Mouse (Mus musculus): ENCODE measurements around the gene Frem2. TPM values are rescaled to one million over a fixed set of nuclear protein-coding genes. Genes with fewer than 3 reads are reported as not detected.
A peak's percentile ranks its signal among the peaks of the same experiment; 100 is the strongest.

The Frem2 gene
- total RNA-seq, 2 experiments from 2014 or later = 24.6 to 28.5 TPM

DNA sequence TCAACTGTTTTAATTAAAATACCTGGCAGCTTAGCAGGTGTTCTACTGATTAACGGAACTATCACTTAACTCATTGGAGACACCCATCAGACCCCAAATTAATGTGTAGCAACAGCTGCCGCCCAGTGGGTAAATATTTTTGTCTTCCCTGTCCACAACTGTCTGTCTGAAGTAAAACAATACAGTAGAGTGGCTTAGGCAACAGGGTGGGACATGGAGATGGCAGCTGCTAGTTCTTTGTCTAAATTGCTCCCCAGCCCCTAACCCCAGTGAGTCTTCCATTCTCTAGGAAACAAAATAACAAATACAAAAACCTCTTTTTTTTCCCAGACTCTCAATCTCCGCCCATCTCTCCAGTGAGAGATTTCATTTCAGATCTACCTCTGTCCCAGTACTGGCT lies 36.2 kb downstream of the Frem2 start:
- no peak for DNase-seq (ENCODE audit: low spot score in 2 of 2)

DNA sequence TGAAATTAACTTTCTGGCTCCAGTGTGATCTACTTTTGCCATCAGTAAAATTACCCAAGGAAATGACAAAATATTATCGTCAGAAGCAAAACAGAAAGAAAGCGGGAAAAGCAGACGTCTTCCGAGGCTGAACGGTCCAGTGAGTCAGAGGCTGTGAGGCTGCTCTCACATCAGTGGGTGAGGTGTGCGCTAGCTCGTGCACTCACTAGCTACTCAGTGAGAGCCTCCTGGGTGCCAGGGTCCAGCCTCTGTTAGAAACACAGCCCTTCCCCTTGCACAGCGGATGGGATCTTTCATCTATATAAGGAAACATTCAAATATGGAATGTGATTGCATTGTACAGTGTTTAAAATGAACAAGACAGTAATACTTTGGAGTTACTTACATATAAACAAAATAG lies 36.8 kb downstream of the Frem2 start:
- no peak for DNase-seq (ENCODE audit: low spot score in 2 of 2)

DNA sequence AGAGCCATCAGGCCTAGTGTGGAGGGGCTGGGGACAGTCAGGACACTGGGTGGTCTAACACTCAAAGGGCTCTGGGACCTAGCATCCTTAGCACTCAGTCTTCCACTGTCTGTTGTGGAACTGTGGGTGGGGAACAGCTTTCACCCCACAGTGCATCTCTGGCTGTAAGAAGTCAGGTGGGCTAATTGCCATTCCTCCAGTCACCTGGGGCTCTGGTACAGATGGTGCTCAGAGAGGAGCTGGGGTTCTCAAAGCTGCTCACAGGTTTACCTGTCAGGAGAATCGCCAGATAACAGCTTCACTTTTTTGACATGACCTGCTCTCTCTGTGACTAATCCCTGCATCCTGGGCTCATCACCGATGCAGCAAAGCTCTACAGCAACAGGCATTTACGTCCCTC lies 46.0 kb downstream of the Frem2 start:
- no peak for DNase-seq (ENCODE audit: low spot score in 2 of 2)

DNA sequence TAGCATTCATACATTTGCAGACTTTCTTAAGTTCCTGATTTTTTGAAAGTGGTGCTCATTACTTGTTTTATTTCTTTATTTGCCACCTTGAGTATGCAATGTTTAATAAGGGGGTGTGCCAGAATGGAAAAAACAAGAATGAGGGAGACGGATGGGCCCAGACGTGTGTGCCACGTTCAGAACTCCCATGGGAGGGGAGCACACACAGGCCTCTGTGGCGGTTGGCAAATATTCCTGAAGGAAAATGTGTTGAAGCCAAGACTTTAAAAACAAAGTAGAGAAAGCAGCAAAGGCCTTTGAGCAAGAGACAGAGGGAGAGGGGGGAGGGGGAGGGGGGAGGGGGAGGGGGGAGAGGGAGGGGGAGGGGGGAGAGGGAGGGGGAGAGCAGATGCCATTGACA lies 47.3 kb downstream of the Frem2 start:
- no peak for DNase-seq (ENCODE audit: low spot score in 2 of 2)

DNA sequence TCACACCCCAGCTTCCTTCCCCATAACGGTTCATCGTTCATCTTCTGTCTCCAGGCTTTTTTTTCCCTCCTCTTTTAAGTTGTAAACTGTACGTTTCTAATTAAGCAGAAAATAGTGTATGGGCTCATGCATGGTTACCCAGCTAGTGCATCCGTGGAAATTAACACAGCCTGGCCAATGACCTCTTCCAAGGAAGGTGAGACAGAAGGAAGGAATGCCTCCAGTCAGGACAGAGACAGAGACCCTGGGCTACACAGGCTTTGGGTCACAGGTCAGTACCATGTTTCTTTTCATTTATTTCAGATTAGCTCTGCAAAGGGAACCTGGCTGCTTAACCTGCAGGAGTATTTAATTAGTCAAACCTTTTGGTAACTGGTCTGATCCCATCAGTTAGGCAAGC lies 57.0 kb downstream of the Frem2 start:
- no peak for DNase-seq (ENCODE audit: low spot score in 2 of 2)

DNA sequence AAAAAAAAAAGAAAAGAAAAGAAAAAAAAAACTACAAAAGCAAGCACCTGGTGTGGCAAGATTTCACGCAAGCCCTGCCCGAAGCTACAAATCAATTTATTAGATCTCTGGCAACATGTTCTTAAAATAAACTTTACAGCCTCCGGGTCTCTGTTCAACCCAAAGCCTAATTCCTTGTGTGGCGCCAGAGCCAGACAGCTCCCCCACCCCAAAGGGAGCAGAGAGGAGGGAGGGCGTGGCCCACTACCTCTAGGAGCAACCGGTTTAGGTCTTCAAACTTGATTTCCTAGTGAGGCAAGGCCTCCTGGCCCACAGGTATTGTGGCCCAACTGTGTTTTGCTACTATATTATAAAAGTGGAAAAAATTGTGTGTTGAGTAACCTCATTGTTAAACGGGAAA lies 57.8 kb downstream of the Frem2 start:
- DNase-seq (ENCODE audit: low spot score in 2 of 2) = no peak

DNA sequence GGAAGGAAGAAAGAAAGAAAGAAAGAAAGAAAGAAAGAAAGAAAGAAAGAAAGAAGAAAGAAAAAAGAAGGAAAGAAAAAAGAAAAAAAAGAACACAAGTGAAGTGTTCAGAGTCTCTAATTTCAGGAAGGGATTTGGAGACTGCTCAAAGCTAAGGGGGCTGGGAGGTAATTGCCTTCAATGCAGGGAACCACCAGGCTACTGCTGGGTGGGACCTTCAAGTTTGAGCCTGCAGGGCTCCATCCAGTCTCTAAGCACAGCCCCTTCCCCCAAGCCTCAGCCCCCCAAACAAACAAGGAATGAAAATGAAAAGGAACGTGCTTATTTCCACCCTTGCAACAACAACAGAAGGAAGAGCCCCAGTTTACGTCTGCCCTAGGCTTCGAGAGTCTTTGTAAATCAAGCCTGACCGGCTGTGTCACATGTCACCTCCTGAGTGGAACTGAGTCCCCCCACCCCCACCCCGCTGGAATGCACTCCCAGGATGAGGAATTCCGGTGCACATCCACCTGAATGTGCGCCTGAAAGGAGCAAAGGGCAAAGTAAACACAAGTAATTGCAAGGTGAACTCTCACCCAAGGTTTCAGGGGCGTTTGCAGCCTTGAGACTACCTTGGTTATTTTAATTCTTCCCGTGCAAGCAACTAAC lies 58.9 kb downstream of the Frem2 start:
- no peak for DNase-seq (ENCODE audit: low spot score in 2 of 2)

DNA sequence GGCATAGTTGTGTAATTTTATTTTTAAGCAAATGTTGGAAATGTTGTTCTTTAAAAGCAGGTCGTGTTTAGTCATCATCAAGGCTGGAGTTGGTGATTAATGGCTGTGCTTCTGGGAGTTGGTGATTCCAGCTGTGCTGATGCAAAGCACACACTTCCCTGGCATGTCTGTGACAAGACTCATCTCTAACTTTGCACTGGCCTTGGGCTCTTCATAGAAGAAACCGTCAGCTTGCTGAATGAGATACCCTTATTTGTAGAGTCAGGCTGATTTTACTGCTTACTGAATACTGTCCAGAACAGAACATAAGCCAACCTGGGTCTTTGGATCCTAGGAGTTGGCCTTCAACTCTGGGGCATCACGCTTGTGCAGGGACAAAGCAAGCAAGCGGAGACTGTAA lies 62.7 kb downstream of the Frem2 start:
- DNase-seq (ENCODE audit: low spot score in 2 of 2) = no peak

DNA sequence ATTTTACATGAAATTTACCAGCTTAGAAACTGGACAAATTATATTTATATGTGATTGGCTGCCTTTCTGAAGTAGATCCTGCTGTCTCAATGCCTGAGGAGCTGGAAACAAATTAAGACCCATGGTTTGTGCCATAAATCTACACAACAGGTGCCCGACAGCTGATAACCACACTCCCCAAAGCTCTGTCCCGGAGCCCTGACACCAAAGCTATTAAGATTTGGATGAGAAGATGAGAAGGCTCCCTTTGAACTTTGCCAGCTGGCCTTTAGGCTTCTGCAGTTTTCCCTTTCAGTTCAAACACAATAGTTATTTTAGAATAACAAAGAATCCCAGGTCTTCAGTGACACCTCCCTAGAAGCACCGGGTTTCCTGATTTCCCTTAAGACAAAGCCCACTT lies 63.4 kb downstream of the Frem2 start:
- no peak for DNase-seq (ENCODE audit: low spot score in 2 of 2)

DNA sequence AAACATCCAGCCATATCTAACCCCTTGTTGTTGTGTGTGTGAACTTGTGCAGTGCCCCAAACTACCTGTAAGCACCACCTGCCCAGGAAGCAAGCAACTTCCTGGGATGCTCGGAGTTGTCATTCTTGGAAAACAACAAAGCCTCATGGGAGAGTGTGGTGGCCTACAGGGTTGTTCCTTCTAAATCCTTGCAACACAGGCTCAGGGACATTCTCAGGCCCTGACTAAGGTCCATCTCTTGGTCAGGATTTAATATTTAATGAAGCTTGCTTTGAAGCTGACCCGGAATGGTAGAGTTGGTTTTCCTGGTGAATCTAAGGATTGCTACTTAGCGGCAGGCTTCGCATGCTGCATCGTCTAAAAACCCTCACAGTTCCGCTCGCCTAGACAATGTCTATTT lies 65.1 kb downstream of the Frem2 start:
- DNase-seq (ENCODE audit: low spot score in 2 of 2) = no peak

DNA sequence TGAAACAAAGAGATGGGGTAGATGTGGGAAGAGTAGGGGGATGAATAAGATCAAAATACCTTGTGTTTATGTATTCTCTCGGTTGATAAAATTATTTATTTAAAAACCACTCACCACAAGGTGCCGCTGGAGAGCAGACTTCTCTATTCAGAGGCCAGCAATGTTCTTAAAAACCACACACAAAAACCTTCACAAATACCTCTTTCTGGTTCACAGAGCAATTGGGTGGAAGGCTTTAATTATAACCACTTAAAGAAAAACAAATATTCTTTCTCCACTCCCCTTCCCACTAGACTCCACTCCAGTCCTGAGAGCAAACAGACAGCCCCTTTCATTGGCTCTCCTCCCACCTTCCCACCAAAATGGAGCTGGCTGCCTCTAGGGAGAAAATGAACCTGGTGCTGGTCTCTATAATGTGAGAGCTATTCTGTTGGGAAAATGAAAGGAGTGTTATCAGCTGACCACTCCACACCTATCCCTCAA lies 67.0 kb downstream of the Frem2 start:
- DNase-seq (ENCODE audit: low spot score in 2 of 2) = peak in 1 of 2 experiments; percentile 56

DNA sequence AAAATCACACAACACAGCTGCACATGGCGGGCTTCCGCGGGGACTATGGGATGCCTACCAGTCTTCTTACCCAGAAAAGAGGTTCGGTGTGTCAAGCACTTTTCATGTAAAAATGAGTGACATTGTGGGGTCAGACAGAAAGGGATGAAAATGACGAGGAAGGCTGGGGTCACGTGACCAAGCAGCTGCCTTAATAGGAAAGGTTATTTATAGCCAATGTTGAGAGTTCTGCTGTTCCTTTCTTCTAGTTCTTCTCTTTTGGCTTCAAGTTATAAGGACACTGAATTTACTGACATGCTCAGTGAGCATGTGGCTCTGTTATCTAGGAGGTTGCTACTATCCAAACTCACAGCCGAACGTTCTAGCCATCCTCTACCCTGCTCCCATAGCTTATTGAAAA lies 73.9 kb downstream of the Frem2 start:
- DNase-seq (ENCODE audit: low spot score in 2 of 2) = no peak

DNA sequence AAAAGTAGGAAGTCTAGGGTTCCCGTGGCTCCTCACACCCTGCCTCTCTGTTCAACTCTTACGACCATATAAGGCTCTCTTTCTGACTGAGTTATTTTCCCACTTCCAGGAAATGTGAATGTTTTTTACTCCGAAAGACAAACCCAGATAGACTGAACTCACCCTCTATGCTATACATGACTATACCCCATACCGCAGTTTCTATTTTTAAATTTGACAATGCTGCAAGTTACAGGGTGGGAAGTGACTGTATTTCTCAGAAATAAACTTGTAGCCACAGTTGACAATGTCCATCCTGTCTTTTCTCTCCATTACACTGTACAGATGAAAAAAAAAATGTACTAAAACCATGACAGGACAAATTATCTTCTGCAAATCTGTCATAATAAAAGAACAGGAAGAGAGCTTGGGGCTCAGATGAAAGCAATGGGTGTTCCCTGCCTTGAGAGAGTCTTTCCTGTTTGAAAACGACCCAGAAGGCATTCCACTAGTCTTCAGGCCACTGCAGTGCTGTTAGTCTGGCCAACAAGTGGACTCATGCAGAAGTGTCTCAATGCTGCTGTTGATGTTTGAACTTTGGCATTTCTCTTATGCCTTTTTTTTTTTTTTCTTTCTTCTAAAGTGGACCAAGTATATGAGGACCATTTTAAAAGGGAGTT lies 76.4 kb downstream of the Frem2 start:
- no peak for DNase-seq (ENCODE audit: low spot score in 2 of 2)

DNA sequence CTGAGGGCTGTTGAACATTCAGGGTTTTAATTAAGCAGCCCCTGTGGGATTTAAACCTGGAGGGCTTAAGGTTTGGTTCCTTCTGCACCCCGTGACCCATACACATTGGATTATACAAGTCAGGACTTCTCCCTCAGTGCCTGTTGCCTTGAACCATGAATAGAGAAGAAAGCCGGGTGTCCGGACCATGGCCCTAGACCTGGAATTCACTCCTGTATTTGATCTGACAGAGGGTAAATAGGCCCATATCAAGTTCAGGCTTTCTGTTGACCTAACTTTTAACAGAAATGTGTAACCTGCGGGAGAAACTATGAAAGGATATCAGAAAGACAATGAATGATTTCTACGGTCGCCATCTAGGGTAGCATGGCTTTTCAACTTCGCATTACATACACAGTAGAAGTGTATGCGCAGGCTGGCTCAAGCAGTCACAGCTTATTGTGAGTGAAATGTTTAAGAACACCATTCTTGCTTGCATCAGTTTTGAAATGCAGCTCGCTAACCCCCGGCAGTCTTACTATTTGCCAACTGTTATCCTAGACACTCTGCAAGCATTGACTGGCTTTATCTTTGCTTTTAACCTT lies 77.9 kb downstream of the Frem2 start:
- no peak for DNase-seq (ENCODE audit: low spot score in 2 of 2)

DNA sequence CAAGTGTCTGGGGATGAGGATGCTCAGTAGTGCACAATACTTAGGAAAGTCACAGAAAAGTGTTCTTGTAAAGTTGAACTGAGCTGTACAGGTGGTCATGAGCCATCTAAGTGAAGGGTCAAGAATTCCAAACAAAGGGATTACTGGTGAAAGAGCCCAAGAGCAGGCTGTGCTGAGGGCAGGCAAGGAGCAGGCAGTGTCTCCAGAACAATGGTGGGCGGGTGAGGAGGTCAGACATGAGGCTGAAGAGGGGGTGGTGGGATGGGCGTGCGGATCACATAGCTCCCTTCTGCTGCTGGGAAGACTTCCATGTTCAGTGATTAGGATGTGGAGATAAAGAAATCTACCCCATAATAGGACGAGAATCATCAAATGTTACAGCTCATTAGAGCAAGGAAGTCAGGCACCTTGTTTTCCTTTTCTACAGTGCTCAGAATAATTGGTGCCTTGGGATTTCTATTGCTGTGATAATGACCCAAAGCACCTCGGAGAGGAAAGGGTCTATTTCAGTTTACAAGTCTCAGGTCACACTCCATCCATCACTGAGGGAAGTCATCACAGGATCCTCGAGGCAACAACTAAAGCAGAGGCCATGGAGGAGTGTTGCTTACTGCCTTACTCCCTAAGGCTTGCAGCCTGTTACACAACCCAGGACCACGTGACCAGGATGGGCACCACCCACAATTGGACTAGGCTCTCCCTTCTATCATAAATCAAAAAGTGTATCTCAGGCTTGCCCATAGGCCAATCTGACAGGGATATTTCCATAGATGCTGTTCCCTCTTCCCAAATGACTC lies 80.6 kb downstream of the Frem2 start:
- no peak for DNase-seq (ENCODE audit: low spot score in 2 of 2)

DNA sequence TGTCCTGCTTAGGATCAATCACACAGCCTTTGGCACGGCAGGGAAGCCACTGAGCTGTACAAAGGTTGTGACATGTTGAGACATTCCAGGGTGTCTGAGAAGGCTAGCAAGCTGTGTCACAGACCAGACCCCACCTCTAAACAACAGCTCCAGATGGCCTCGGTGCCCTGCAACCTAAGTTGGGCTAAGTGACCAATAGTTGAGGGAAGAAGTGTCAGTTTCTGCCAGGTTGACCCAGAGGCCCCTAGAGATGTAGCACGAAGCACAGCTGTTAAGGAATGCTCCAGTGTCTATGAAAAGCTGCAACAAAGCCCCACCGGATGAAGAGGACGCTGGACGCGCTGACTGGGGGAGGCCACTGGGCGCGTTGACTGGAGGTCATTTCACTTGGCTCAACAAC lies 83.0 kb downstream of the Frem2 start:
- DNase-seq (ENCODE audit: low spot score in 2 of 2) = no peak

DNA sequence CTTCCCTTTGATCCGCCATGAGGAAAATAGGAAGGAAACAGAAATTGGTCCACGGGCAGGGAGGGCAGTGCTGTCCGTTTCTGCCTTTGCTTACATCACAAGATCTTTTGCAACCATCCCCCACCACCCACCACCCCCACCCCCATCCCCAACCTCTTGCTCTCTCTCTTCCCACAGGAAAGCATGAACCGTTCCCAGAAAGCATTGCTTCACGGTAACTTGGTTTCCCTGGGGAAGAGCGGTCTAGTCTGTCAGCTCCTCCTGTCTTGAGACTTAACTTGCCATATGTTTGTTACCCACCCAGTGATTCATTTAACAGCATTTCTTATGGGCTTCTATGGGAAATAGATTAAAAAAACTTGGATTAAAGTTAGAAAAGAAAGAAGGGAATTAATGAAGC lies 85.5 kb downstream of the Frem2 start:
- DNase-seq (ENCODE audit: low spot score in 2 of 2) = no peak

DNA sequence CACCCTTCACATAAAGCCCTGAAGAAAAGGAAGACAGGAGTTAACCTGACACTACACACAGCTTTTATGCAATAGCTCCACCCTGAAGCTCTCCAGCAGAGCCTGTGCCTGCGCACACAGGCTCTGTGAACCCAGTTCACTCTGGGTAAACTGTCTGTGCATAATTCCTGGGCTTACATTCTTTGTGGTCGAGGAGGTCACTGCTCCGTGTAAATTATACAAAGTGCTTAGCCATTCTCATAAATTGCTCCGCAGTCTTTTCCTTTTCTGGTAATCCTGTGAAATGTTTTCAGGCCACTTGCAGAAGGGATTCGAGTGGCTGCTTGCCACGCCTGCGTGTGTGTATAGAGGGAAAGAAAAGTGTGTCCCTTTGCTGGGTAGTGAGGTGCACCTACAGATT lies 92.6 kb downstream of the Frem2 start:
- no peak for DNase-seq (ENCODE audit: low spot score in 2 of 2)

DNA sequence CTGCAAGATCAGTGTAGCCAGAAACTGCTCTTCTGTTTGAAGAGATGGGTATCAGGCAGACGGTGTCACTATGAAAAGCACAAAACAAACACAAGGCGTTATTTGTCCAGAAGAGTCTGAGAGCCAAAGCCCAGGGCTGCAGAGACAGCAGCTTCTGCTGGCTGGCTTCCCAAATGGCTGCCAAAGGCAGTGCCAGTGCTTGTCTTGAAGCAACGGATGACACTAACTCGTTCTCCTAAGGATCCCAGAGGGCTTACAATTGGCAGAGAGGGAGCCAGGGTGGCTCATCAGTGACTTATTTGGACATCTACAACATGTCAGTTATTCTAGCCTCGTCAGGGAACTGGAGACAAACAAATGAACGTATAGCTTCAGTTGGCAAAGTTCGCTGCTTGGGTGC lies 93.4 kb downstream of the Frem2 start:
- peak in 1 of 2 experiments; percentile 24 for DNase-seq (ENCODE audit: low spot score in 2 of 2)

DNA sequence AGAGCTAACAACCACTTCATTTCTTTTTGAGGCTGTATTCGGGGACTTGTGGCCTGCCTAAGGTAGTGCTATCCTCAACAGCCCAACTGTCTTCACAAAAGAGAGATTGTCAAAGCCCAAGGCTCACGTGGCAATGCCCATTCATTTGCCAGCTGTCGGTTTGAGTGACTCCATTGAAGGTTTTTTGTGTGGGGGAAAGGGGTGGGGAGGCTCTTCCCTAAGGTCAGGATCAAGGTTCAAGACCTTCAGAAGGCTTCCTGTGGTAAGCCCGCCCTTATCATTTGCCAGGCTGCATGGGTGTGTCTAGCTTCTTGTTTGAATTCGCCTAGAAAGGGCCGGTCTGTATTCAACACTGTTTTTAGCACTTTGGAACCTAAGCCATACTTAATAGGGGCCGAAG lies 95.3 kb downstream of the Frem2 start:
- no peak for DNase-seq (ENCODE audit: low spot score in 2 of 2)

DNA sequence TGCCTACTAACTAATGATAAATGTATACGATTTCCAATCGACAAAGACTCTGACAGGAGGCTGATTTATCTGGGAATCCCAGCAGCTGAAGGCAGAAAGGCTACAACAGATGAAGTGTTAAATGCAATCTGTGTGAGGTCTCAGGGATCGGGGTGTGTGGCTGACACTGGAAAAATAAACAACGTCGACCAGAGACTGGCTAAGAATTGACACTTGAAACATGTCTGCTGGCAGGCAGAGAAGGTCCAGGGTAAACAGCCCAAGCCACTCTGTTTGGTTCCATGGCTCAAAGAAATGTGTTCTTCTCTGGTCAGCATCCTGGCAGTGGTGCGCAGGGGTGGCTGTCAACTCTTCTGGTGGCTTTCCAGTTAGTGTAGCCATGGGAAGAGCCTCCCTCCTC lies 98.1 kb downstream of the Frem2 start:
- DNase-seq (ENCODE audit: low spot score in 2 of 2) = no peak

DNA sequence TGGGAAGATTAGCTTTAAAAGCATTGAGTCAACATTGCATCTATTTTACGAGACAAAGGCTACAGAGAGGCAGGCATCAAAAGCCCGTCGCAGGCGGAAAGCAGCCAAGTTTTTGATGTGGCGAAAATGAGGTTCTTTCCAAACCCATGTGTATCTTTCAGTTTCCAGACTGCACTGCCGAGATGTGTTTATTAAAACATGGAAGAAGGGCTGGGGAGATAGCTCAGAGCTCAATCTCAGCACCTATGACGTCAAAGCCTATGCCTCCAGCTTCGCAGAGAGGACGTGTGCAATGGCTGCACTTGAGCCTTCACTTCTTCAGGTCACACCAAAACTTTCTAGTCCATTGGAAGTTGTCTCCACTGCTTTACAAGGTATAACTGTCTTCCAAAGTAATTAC lies 98.9 kb downstream of the Frem2 start:
- no peak for DNase-seq (ENCODE audit: low spot score in 2 of 2)

Measured in gastrocnemius, postnatal 4 days (tissue).